Mouse (Mus musculus): ENCODE data around the gene Rpl10-ps3.

The Rpl10-ps3 gene

DNA sequence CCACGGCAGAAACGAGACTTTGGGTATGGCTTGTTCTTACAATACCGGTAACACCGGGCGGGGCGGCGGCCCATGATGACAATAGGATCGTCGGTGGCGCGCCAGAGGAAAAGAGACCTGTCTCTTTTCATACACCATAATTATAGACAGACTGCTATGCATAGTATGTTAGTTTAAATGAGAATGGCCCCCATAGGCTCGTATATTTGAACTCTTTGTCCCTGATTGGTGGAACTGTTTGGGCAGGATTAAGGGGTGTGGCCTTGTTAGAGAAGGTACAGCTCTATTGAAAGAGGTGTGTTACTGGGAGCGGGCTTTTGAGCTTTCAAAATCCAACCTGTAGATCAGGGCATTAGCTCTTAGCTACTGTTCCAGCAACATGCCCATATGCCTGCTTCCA lies at the start of gene Rpl10-ps3:
Rpl10-ps3 (minus strand) TSS at position 101 of the 400 bp plus-strand sequence.
- no peak for DNase-seq (ENCODE audit: low spot score)

DNA sequence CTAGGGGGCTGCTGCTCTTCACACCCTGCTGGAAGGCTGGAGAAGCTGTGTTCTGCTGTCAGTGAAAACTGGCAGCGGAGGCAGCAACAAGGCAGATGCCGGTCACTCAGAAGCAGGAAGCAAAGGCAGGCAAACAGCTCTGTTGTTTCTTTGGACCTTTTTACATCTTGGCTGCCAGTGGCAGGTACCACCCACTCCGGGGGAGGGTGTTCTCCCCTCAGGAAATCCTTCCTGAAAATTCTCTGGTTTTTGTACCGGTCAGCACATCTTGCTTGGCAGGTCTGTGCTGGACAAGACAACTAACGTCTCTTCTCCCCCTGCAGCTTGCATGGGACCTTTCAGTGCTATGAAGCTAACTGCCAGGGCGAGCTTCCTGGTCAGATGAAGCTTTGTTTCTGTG lies 30.8 kb upstream of the Rpl10-ps3 start:
- no peak for DNase-seq (ENCODE audit: low spot score)

DNA sequence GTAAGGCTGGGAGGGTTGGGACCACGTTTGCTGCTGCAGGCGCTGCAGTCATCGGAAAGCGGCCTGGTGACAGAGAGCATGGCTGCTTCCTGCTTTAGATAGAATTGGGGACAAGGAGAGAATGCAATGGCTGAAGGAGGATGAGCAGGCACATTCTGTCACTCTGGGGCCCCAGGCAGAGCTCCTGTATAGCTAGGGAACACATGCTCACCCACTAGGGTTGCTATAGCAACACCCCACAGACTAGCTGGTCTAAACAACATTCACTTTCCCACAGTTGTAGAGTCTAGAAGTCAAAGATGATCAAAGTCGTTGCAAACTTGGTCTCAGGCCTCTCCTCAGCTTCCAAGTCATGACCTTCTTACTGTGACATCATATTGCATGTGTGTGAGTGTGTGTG lies 29.9 kb upstream of the Rpl10-ps3 start:
- no peak for DNase-seq (ENCODE audit: low spot score)

DNA sequence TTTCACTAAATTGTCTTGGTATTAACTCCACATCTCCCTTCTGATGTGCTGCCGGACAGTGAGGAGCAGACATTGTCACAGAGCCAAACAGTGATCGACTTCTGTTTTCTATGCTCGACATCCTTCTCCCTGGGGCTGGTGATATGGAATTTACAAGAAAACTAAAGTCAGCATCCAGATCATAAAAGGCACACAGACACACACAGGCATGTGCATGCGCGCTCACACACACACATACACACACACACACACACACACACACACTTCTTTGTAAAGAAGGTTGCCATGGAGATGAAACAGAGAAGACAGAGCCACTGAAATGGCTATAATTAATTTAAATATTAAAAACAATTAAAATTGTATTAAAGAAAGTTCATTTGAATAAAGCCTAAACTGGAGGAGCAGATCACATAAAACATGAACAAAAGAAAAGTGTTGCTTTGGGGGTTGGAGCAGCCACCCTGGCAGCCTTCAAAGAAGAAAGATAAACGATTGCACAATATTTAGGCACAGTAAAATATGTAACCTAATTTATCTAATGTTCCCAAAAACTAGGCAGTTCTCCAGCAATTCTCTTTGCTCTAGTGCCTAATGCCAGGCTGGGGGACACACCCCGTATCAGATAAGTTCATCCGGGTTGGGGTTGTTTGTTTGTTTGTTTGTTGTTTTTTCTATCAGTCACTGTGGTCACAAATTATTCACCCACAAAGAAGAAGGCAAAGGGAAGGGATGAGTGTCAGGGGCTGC lies 24.0 kb upstream of the Rpl10-ps3 start:
- no peak for DNase-seq (ENCODE audit: low spot score)

DNA sequence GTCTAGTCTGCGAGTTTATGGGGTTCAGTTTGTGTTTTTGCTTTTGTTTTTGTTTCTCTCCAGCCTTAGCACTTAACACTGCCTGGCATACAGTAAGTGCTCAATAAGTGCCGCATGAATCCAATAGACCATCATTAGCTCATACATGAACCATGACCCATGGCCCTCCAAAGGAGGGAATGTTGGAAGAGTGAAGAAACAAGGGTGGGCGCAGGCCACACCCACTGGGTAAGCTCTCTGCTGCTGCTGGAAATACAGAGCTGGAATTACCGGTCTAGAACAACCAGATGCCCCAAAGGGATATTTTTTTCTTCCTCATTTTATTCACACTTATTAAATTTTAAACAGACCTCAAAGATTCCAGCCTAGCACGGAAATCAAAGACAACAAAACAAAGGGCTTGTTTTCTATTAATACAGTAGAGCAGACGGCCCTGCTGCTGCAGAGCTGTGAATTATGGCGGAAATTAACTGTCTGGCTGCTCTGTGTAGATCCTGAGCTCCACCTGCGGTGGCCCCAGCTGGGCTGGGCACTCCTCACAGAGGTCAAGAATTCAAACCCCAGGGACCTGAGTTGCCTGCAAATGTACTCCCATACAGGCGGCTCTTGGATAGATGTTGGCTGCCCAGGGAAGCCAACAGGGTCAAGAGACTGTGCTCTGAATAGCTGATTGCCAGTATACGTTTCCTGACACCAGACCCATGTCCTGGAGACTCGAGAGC lies 20.5 kb upstream of the Rpl10-ps3 start:
- peak; percentile 6 for DNase-seq (ENCODE audit: low spot score)

DNA sequence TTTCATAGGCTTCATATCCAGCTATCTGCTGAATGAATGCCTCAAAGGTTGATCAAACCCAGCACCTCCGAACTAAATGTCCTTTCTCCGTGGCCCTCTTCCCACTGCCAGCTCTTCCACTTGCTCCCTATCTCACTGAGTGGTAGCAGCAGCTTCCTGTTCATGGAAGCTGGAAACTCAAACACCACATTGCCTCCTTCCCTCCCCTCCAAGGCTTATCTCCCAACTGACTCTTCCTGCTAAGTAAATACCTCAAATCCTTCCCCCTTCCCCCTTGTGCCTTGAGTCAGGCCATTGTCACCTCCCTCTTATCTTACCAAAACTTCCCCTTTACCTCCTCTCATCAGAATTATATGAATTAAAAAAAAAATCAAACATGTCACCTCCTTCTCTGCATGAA lies 19.2 kb upstream of the Rpl10-ps3 start:
- DNase-seq (ENCODE audit: low spot score) = no peak

DNA sequence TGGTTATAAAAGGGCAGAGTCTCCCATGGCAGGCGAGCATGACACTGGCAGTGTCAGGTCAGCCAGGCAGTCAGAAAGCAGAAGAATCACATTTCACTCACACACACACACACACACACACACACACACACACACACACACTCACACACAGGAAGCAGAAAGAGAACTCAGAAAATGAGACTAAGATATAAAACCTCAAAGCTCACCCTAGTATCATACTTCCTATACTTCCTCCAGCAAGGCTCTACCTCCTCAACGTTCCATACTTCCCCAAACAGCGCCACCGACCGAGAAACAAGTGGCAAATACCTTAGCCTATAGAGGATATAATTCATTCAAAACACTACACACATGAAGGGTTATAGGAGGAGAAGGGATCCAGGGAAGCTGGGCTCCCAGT lies 18.5 kb upstream of the Rpl10-ps3 start:
- DNase-seq (ENCODE audit: low spot score) = no peak

DNA sequence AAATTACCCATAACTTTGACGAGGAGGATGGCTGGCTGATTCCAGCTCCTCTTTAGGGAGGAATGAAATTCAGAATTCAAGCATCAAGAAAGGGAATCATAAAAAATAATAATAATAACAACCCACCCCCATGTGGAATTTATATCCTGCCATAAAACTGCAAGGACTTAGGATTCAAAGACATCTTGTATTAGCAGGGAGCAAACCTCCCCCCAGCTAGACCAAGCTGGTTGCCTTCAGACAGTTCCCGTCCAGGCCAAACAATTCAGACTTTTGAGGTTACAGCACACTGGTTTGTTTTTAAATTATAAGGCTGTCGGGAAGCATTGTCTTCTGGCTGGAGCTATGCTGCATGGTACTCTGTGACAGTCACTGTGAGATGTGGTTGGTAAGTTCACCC lies 17.8 kb upstream of the Rpl10-ps3 start:
- no peak for DNase-seq (ENCODE audit: low spot score)

DNA sequence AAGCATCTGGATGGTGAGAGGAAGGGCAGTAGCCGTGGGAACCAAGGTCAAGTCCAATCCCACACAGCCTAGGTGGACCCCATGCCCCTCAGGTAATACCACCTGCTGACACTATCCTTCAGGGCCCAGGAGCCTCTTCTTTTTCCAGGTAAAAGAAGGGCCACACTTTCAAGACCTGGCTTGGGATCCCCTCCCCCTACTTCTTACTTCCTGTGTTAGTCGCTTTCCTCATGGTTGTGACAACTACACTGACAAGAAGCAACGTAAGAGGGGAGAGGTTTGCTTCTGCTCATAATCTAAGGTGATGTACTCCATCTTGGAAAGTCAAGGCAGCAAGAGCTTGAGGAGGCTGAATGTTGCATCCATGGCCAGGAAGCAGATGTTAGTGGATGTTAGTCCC lies 15.6 kb upstream of the Rpl10-ps3 start:
- DNase-seq (ENCODE audit: low spot score) = no peak

DNA sequence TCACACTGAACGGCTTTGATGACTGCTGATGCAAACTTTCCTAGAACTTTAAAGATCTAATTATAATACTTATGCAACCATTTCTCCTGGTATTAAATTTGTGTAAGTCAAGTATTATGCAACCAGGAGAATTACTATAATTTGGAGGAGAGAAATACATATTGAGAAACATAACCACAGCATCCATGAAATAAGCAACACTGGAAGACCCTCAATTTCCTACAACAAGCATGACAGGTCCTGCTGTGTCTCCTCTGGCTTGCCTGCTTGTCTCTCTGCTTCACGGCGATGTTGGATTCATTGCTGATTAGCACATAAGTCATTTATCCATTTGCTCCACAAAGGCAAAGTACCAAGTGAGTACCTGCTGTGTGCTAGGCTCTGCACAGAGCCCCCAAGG lies 12.6 kb upstream of the Rpl10-ps3 start:
- no peak for DNase-seq (ENCODE audit: low spot score)

DNA sequence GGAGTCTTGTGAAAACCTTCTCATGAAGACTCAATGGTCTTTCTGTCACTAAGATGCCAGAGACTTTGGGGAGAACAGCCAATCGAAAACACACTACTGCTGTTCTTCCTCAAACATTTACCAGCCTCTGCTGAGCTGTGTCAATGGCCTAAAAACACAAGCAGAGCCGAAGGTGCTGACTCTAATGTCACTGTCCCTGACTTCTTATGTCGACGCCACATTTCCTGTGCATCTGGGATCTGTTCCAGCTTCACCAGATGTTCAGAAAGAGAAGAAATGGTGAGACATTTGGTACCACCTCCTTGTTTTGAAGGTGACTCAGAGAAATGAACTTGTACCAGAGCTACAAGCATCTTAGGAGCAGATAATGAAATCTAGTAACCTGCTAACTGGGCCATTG lies 7.0 kb upstream of the Rpl10-ps3 start:
- DNase-seq (ENCODE audit: low spot score) = no peak

DNA sequence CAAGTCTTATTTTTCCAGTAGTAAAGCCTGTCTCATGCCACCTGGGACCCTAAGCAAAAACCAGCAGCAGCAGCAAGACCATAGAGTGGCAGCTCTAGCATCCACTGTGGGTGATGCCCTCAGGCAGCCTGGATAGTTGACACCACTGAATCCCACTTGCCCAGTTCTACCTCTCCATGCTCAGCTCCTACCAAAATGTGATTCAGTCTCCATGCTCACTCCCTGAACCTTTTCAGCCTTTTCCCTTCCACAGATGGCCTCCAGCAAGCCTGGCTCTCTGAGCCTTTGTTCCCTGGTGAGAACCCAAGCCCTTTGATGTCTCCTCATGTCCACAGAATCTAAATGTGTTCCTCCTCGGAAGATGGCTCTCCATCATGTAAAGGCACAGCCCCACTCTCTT lies 5.8 kb upstream of the Rpl10-ps3 start:
- no peak for DNase-seq (ENCODE audit: low spot score)

DNA sequence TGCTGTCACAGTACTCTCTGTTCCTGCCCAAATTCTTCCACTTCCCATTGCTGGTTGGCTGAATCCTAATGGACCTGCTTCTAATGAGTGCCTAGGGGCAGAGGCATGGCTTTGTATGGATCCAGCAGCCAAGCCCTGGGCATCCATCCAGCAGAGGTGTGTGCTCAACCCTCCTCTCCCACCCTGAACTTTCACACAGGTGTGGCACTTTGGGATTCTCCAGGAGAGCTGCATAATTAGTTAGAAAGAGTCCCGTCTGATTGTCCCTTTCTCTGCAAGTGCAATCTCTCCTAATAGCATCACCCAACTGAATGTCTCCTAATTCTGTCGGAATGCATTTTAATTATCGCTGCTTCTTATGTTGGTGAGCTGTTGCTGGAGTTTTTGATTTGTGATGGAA lies 4.4 kb upstream of the Rpl10-ps3 start:
- DNase-seq (ENCODE audit: low spot score) = no peak

DNA sequence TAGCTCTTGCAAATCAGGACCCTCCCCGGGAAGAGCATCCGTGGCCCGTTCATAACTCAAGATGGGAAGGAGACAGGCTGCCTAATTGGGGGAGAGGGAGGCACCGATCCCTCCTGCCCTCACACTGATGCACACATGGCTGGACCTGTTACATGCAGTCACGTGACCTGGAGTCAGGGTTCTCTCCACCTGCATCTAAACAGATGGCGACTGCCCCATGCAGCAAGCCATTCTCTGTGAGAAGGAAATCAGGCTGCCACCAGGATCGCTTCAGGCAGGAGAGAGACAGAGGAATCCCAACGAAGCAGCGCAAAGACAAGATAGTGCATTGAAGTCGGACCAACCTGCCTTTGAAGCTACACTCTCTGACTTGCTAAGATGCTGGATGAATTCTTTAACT lies 3.5 kb upstream of the Rpl10-ps3 start:
- no peak for DNase-seq (ENCODE audit: low spot score)

DNA sequence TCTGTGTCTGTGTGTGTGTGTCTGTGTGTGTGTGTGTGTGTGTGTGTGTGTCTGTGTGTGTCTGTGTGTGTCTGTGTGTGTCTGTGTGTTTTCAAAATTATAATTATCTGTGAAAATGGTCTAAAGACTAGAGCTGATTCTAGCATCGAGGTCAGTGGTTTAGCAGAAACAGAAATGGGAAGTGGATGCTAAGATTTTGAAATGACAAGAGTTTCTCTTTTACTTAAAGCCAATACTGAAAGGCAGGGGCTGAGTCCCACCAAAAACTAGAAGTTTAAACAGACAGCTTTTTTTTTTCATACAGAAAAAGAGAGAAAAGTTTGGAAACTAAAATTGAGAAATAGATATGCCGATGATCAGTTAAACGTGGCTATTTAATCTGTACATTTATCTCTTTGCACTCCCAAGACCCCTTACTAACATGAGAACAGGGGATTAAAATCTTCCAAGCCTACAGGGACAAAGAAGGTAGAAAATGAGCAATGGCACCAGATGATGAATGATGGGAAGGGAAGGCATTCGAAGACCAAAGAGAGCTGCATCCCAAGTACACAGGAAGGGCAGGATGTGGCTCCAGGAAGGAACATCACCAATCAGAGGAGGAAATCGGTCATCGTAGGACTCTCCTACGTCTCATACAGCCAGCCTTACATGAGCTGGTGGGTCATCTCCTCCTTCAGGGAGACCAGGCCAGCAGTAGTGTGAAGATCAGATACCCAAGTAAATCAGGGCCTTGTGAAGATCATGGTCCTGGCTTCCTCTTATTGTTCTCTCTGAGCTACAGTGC lies 9.0 kb downstream of the Rpl10-ps3 start:
- no peak for DNase-seq (ENCODE audit: low spot score)

DNA sequence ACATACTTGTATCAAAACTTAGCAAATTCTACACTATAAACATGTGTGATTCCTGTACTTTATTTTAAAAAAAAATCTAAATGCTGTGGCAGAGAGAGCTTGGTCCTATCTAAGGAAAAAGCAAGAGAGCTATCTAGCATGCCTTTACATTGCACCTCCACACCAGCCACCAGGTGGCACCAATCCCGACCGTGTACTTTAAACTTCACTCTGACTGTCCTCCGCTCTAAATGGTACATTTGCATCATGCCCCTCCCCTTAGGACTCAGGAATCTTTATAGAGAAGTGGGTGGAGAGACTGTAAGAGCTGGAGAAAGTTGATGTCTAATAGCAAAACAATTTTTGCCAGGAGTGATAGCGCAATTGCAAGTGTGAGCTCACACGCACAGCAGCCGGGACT lies 11.4 kb downstream of the Rpl10-ps3 start:
- DNase-seq (ENCODE audit: low spot score) = peak; percentile 84

DNA sequence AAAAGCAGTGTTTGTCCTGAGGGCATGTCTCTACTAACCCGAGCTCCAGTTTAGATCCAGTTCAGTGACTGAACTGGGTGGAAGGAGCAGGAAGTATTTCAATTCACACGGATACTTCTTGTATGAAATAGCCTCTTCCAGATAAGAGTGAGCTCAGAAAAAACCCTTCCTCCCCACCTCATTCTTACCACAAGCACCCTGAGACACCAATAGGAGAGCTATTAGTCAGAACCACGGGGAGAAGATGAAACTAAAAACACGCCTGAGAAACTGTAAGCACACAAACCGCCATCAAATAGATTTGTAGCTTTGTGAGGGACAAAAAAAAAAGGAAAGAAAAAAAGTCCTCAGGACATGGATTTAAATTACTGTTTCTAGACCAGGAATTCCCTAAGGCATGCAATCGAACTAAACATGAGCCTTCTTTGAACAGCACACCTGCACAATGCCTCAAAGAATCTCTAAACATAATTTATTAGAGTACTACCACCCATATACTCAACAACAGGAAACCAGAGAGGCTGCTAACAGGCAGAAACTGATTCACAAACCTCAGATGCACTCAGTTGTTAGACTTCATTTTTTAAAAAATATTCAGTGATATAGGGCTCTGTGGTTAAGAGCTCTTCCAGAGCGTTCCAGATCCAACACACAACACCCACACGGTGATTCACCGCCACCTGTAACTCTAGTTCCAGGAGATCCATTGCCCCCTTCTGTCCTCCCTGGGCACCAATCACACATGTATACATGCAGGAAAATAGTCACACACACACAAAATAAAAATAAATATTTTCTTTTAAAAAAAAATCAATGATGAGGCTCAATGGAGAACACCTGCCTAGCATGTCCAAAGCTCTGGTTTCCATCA lies 20.2 kb downstream of the Rpl10-ps3 start:
- no peak for DNase-seq (ENCODE audit: low spot score)

DNA sequence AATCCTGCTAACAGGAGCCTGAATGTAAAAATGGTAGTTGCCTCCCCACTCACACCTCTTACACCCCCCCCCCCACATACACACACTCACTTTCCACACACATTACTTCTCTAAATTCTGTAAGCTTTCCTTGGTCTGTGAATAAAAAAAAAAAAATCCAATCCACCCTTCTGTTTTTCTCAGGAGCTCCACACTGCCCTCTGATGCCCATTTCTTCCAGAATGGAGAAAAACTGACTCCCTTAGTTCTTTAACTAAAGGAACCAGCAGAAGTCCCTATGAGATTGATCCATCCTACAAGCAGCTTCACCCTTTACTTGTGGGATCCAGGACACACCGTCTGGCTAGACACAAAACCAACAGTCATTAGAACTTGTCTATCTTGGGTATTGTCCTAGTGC lies 24.0 kb downstream of the Rpl10-ps3 start:
- no peak for DNase-seq (ENCODE audit: low spot score)

DNA sequence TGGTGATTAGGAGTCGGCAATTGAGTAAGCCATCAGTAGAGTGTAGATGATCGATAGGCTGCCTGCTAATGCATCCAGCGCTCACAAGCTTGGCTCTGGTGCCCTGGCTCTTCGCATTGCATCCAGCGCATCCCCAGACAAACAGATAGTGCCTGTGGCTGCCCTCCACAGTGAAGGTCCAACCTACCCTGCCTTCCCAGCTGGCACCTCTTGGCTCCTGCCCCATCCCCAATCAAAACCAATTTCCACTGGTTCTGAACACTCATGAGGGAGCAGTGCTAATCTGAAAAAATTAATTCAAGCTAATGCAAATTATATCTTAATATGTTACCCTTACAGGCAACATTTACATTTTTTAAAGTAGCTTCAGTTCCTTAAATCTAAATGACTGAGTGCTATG lies 25.3 kb downstream of the Rpl10-ps3 start:
- no peak for DNase-seq (ENCODE audit: low spot score)

DNA sequence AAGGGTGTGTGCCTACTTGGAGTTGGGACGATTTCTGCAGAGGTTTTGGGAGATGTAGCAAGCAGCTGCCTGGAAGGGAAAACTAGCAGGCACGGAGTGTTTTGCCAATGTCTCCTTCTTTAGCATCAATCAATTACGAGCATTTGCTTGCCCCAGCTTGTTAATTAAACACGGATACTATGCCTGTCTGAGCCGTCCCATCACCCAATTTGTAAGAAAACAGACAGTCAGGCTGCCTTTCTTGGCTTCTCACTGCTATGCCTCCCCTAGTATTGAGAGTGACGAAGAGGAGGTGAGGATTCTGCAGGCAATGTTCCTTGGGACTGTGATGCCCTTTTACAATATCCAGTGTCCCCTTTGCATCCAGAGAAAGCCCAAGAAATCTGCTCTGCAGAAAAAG lies 27.5 kb downstream of the Rpl10-ps3 start:
- no peak for DNase-seq (ENCODE audit: low spot score)

DNA sequence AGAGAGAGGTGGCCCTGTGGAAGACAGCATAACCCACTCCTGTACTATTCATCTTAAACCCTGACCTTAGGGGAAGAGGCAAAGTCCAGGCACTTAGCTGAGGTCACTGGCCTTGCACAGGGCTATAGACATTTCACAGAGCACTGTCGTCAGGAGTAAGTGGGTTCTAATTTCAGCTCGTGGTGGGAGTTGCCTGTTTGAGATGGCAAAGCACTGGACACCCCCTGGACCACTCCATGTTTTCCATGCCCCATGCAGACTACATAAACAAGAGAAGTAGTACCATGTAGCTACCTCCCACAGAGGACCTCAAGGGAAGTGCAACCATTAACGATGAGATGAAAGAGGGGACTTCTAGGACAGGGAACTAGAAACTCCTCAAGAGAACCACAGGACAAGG lies 29.1 kb downstream of the Rpl10-ps3 start:
- no peak for DNase-seq (ENCODE audit: low spot score)

DNA sequence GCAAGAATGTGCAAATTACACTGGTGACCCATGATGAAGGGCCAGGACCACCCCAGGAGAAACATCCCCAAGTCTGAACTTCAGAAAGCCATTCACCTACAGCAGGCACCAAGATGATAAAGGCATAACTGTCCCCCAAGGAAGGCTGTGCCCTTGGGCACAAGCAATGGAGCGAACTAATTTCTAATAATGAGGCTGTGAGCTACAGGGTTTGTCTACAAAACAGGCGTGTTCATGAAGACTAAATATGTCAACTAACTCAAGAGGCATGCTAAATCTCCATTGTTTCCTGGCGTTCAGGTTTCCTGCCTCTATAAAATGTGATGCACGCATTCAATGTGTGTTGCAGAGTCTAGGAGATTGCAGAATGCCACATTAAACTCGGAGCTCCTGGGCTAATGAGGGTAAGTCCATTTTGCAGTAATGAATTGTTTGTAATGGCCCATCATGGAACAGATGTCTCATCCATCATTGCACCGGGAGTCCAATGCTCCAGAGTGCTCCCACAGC lies 33.7 kb downstream of the Rpl10-ps3 start:
- no peak for DNase-seq (ENCODE audit: low spot score)
